Mouse (Mus musculus) bone marrow, adult 2 months (tissue): ENCODE results near the gene Gm11541.

Experiments used
- CTCF ChIP-seq: fragments of 200-500 bp; IDR thresholded peaks from 2 replicates; pipeline ENCODE4 v1.5.1; 2011; ENCODE audit warnings: low read length, control low read depth; ENCODE audit not compliant: control insufficient read depth, insufficient read depth
- POLR2A ChIP-seq: fragments of 200-500 bp; IDR thresholded peaks from 2 replicates; pipeline ENCODE4 v1.6.1; 2011; ENCODE audit warnings: low read depth, mild to moderate bottlenecking, control low read depth, low read length, borderline replicate concordance; ENCODE audit not compliant: control insufficient read depth

DNA sequence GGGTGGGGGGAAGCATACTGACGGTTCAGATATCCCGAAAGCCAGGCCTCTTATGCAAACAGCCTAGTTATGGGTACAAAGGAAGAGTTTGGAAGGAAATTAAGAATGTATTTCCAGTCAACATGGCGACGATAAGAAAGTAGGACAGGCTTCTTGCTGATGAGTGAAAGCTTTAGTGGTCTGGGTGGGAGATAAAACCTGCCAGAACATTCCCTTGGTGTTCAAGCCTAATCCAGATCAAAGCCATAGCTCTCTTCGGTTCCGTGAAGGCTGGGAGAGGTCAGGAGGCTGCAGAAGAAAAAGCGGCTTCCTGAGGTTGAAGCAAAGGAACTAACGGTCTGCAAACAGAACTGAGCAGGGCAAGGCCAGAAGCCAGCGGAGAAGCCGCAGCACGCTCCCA, 12.9 kb upstream of the Gm11541 start:
- TF ChIP-seq CTCF (no peak), POLR2A (no peak)
